Mouse (Mus musculus) hematopoietic stem cell, adult 5-6 weeks (primary cell): ENCODE measurements at regions not wholly inside any gene's neighbourhood (a gene's known extent, or its start where the extent isn't known, plus 50 kb on each side); places are given as distances from the start of the nearest gene placed in this dataset.

Source experiments
- ATAC-seq, 2 experiments: fragments of 125-278 bp in 1 of 2; replicated peaks in 1 of 2; 2 replicates each; pipeline ENCODE4 v1.8.0; 2016 to 2017; ENCODE audit warnings: inconsistent platforms in 2 of 2, mild to moderate bottlenecking in 2 of 2, moderate number of reproducible peaks in 2 of 2, low read depth in 1 of 2, moderate TSS enrichment in 1 of 2; ENCODE audit not compliant: low FRiP score in 2 of 2, poor library complexity in 2 of 2, severe bottlenecking in 2 of 2, insufficient read depth in 1 of 2, low TSS enrichment in 1 of 2

GRCm38 (mm10) chr15:25027865-25028264 is 385.7 kb downstream of the Basp1 start:
- no peak for ATAC-seq

- no peak for ATAC-seq
Measured at GRCm38 (mm10) chr15:25026786-25027461, 386.6 kb downstream of the Basp1 start.

- ATAC-seq: no peak
Measured at GRCm38 (mm10) chr15:25026351-25026750, 387.2 kb downstream of the Basp1 start.

GRCm38 (mm10) chr15:25020916-25021315 is 392.6 kb downstream of the Basp1 start:
- no peak for ATAC-seq

- no peak for ATAC-seq
Measured at GRCm38 (mm10) chr15:25019352-25019941, 394.1 kb downstream of the Basp1 start.

GRCm38 (mm10) chr15:25018937-25019336 is 394.6 kb downstream of the Basp1 start:
- ATAC-seq: no peak

- ATAC-seq: no peak
Measured at GRCm38 (mm10) chr15:25007720-25008119, 405.8 kb downstream of the Basp1 start.

GRCm38 (mm10) chr15:25000171-25000570 is 413.4 kb downstream of the Basp1 start:
- ATAC-seq: no peak

GRCm38 (mm10) chr15:24993325-24993673 is 420.3 kb downstream of the Basp1 start:
- no peak for ATAC-seq

GRCm38 (mm10) chr15:24992665-24993324 is 420.8 kb downstream of the Basp1 start:
- ATAC-seq: no peak

GRCm38 (mm10) chr15:24990082-24990786 is 423.3 kb downstream of the Basp1 start:
- no peak for ATAC-seq

- no peak for ATAC-seq
Measured at GRCm38 (mm10) chr15:24980841-24981240, 432.7 kb downstream of the Basp1 start.

GRCm38 (mm10) chr15:24972020-24972419 is 441.5 kb downstream of the Basp1 start:
- ATAC-seq: no peak

- ATAC-seq: no peak
Measured at GRCm38 (mm10) chr15:24969391-24969812, 444.2 kb downstream of the Basp1 start.

GRCm38 (mm10) chr15:24968636-24969317 is 444.8 kb downstream of the Basp1 start:
- ATAC-seq: no peak

- ATAC-seq: no peak
Measured at GRCm38 (mm10) chr15:24929742-24930141, 483.8 kb downstream of the Basp1 start.

GRCm38 (mm10) chr15:24911866-24912265 is 501.7 kb downstream of the Basp1 start:
- no peak for ATAC-seq

- ATAC-seq: no peak
Measured at GRCm38 (mm10) chr15:24911466-24911865, 502.1 kb downstream of the Basp1 start.
